ENCODE assay signal across 18 mouse cellular contexts in genomic region chr4:23133386-23133785, GRCm38 (mm10).
"Had no signal": no experiment of that assay in that cellular context is flagged by ENCODE, and none has a peak within 500 bp of the region (broad histone marks: within the 10 kb centered on the region; RNA-seq: fewer than 3 reads in every experiment).

No protein-coding gene starts in this region.

- H3K4me3 ChIP-seq: lung, embryonic 15.5 days; megakaryocyte, embryonic 14.5 days; midbrain, embryonic 12.5 days; neural tube, embryonic 12.5 days; stomach, embryonic 15.5 days had no signal

- DNase-seq: liver, postnatal 0 days; lung, adult 2 months; lung, postnatal 14 days; lung, postnatal 36 days; midbrain, embryonic 14.5 days; right cerebral cortex, postnatal 14 days; thymus, adult 2 months; thymus, postnatal 25 days; thymus, postnatal 4 days had no signal

- H3K4me1 ChIP-seq: lung, embryonic 15.5 days; megakaryocyte, embryonic 14.5 days; midbrain, embryonic 12.5 days; neural tube, embryonic 12.5 days; stomach, embryonic 15.5 days had no signal

- H3K36me3 ChIP-seq: lung, embryonic 15.5 days; midbrain, embryonic 12.5 days; neural tube, embryonic 12.5 days; stomach, embryonic 15.5 days had no signal

- H3K4me2 ChIP-seq: lung, embryonic 15.5 days; midbrain, embryonic 12.5 days; neural tube, embryonic 12.5 days; stomach, embryonic 15.5 days had no signal

- H3K9ac ChIP-seq: liver, postnatal 0 days; lung, embryonic 15.5 days; midbrain, embryonic 12.5 days; neural tube, embryonic 12.5 days; stomach, embryonic 15.5 days had no signal

- H3K27ac ChIP-seq: lung, embryonic 15.5 days; macrophage; midbrain, embryonic 12.5 days; neural tube, embryonic 12.5 days; stomach, embryonic 15.5 days; stomach, postnatal 0 days had no signal

- ATAC-seq: liver, postnatal 0 days; lung, postnatal 0 days; midbrain, embryonic 16.5 days had no signal

- H3K27me3 ChIP-seq: lung, embryonic 15.5 days; megakaryocyte, embryonic 14.5 days; midbrain, embryonic 12.5 days; neural tube, embryonic 12.5 days; stomach, embryonic 15.5 days had no signal

- H3K9me3 ChIP-seq: lung, embryonic 15.5 days; midbrain, embryonic 12.5 days; neural tube, embryonic 12.5 days; stomach, embryonic 15.5 days had no signal
